Mouse (Mus musculus) lung, embryonic 16.5 days (tissue): ENCODE data around the gene Olfr1331. TPM values are rescaled to one million over a fixed set of nuclear protein-coding genes. Genes with fewer than 3 reads are reported as not detected.

Source experiments
- polyA plus RNA-seq: library from polyadenylated mRNA; unstranded; fragments of >200 nt; fragmentation: Nextera tagmentation; extraction: Ambion mirVana; gene quantifications from 2 replicates; pipeline ENCODE4 v1.2.1, GENCODE M21; 2015

The Olfr1331 gene
- polyA plus RNA-seq, 1 experiment from 2014 or later = not detected

Other genes starting within 250 kb of the Olfr1331 start
- gene Cfap57, start 243.9 kb upstream of the Olfr1331 start, polyA plus RNA-seq = 1.3 and 1.6 TPM in 2 replicates
- 116 and 125 TPM in 2 replicates for gene Ebna1bp2, start 243.8 kb upstream of the Olfr1331 start, polyA plus RNA-seq
- not detected in 2 replicates for gene Olfr62, start 205.7 kb upstream of the Olfr1331 start, polyA plus RNA-seq
- gene Olfr1342, start 171.9 kb upstream of the Olfr1331 start, polyA plus RNA-seq = 0.50 and 0.59 TPM in 2 replicates
- gene Olfr1341, start 161.1 kb upstream of the Olfr1331 start, polyA plus RNA-seq = not detected in 2 replicates
- not detected in 2 replicates for gene Olfr1340, start 144.5 kb upstream of the Olfr1331 start, polyA plus RNA-seq
- gene Olfr1339, start 132.5 kb upstream of the Olfr1331 start, polyA plus RNA-seq = not detected in 2 replicates
- not detected in 2 replicates for gene Olfr1338, start 105.9 kb upstream of the Olfr1331 start, polyA plus RNA-seq
- gene Olfr1337, start 82.1 kb upstream of the Olfr1331 start, polyA plus RNA-seq = not detected in 2 replicates
- gene Olfr1335, start 54.7 kb upstream of the Olfr1331 start, polyA plus RNA-seq = not detected in 2 replicates
- gene Olfr1333, start 28.4 kb upstream of the Olfr1331 start, polyA plus RNA-seq = not detected in 2 replicates
- not detected in 2 replicates for gene Olfr1330, start 23.9 kb downstream of the Olfr1331 start, polyA plus RNA-seq
- not detected in 2 replicates for gene Olfr1329, start 52.8 kb downstream of the Olfr1331 start, polyA plus RNA-seq
- gene Olfr1328, start 74.0 kb downstream of the Olfr1331 start, polyA plus RNA-seq = not detected in 2 replicates
- gene Lao1, start 96.9 kb downstream of the Olfr1331 start, polyA plus RNA-seq = not detected in 2 replicates
- gene Slc2a1, start 244.1 kb downstream of the Olfr1331 start, polyA plus RNA-seq = 89.7 and 95.7 TPM in 2 replicates